Mouse (Mus musculus) heart, adult 2 months (tissue): ENCODE results near the gene Renbp.

Experiments
- CTCF ChIP-seq: fragments of 200-600 bp; IDR thresholded peaks from 2 replicates; pipeline ENCODE4 v1.8.1; 2022; ENCODE audit warnings: antibody characterized with exemption, mild to moderate bottlenecking, moderate library complexity
- POLR2A ChIP-seq: fragments of 200-500 bp; IDR thresholded peaks from 2 replicates; pipeline ENCODE4 v1.6.1; 2011; ENCODE audit warnings: mild to moderate bottlenecking, low read depth, low read length, control low read depth; ENCODE audit not compliant: insufficient read depth

DNA sequence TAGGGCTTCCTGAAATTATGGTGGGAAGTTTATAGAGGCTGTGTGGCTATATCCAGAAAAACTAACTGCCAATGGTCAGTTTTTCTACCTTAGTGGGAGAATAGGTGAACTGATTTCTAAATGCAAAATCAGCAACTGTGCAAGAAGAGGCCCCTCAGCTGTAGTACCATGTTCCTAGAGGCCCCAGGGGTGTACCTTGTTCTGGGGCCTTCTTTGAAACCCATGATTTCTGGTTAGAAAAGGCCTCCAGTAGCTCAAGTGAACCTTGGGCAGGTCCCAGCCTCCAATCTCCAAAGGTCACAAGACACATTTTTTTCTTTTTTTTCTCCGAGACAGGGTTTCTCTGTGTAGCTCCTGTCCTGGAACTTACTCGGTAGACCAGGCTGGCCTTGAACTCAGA, 11.6 kb upstream of the Renbp start:
- TF ChIP-seq CTCF (no peak), POLR2A (no peak)
